Mouse (Mus musculus) MEL (cell line): ENCODE measurements around the gene AW822073. TPM values are rescaled to one million over a fixed set of nuclear protein-coding genes. Genes with fewer than 3 reads are reported as not detected.

Experiments used
- DNase-seq: peaks from one replicate; pipeline ENCODE4 v3.0.0; 2011; ENCODE audit warnings: low read depth, low spot score
- H3K27ac ChIP-seq: 2 replicates; pipeline ENCODE4 v1.5.1; 2012; ENCODE audit warnings: low read depth, mild to moderate bottlenecking, control low read depth, low read length, moderate library complexity; ENCODE audit not compliant: control insufficient read depth
- H3K27me3 ChIP-seq, 2 experiments: fragments of 150-350 bp in 1 of 2; sonication (generic) in 1 of 2; 2 replicates each; pipeline ENCODE4 v1.6.1; 2012; ENCODE audit warnings: low read length in 2 of 2, mild to moderate bottlenecking in 2 of 2, improper control_type of control experiment in 1 of 2, moderate library complexity in 1 of 2; ENCODE audit not compliant: insufficient read depth in 2 of 2, control insufficient read depth in 1 of 2
- H3K36me3 ChIP-seq, 2 experiments: 2 replicates each; pipeline ENCODE4 v1.6.1; 2012 to 2014; ENCODE audit warnings: low read length in 2 of 2, improper control_type of control experiment in 1 of 2, inconsistent platforms in 1 of 2, mild to moderate bottlenecking in 1 of 2; ENCODE audit not compliant: insufficient read depth in 2 of 2, control insufficient read depth in 1 of 2
- H3K4me1 ChIP-seq, 2 experiments: fragments of 150-350 bp in 1 of 2; sonication (generic) in 1 of 2; 2 replicates each; pipeline ENCODE4 v1.6.1; 2012; ENCODE audit warnings: low read length in 2 of 2, improper control_type of control experiment in 1 of 2, mild to moderate bottlenecking in 1 of 2; ENCODE audit not compliant: insufficient read depth in 2 of 2, control insufficient read depth in 1 of 2
- H3K4me3 ChIP-seq, 2 experiments: fragments of 150-350 bp in 1 of 2; sonication (generic) in 1 of 2; 2 replicates each; pipeline ENCODE4 v1.5.1; 2012; ENCODE audit warnings: low read depth in 2 of 2, low read length in 2 of 2, mild to moderate bottlenecking in 2 of 2, moderate library complexity in 2 of 2, control low read depth in 1 of 2, improper control_type of control experiment in 1 of 2; ENCODE audit not compliant: control insufficient read depth in 1 of 2, insufficient read depth in 1 of 2
- H3K79me2 ChIP-seq: 2 replicates; pipeline ENCODE4 v1.6.1; 2012; ENCODE audit warnings: mild to moderate bottlenecking, low read length, moderate library complexity; ENCODE audit not compliant: control insufficient read depth, poor library complexity, insufficient read depth
- H3K9ac ChIP-seq: 2 replicates; pipeline ENCODE4 v1.6.1; 2012; ENCODE audit warnings: low read depth, mild to moderate bottlenecking, control low read depth, low read length, moderate library complexity; ENCODE audit not compliant: control insufficient read depth, poor library complexity, severe bottlenecking
- H3K9me3 ChIP-seq: fragments of 150-350 bp; sonication (generic); replicated peaks from 2 replicates; pipeline ENCODE4 v1.6.1; 2012; ENCODE audit warnings: mild to moderate bottlenecking, low read length, improper control_type of control experiment, moderate library complexity; ENCODE audit not compliant: insufficient read depth
- BHLHE40 ChIP-seq: IDR thresholded peaks from 2 replicates; pipeline ENCODE4 v1.6.1; 2012; ENCODE audit warnings: low read depth, mild to moderate bottlenecking, inconsistent platforms, low read length, improper control_type of control experiment, borderline replicate concordance
- CHD1 ChIP-seq: IDR thresholded peaks from 2 replicates; pipeline ENCODE4 v1.6.1; 2012; ENCODE audit warnings: low read depth, mild to moderate bottlenecking, inconsistent platforms, low read length, improper control_type of control experiment
- CTCF ChIP-seq, 3 experiments: IDR thresholded peaks in 2 of 3; conservative IDR thresholded peaks in 1 of 3; 2 replicates each; pipeline ENCODE4 v1.5.1; 2011 to 2012; ENCODE audit warnings: low read length in 3 of 3, low read depth in 2 of 3, mild to moderate bottlenecking in 2 of 3, improper control_type of control experiment in 1 of 3, inconsistent platforms in 1 of 3, mixed read lengths in 1 of 3, moderate library complexity in 1 of 3; ENCODE audit not compliant: control insufficient read depth in 1 of 3, insufficient read depth in 1 of 3, poor library complexity in 1 of 3, severe bottlenecking in 1 of 3
- EP300 ChIP-seq, 2 experiments: IDR thresholded peaks; 2 replicates each; pipeline ENCODE4 v1.6.1; 2011; ENCODE audit warnings: improper control_type of control experiment in 2 of 2, low read length in 2 of 2, low read depth in 1 of 2, mild to moderate bottlenecking in 1 of 2
- GATA1 ChIP-seq: IDR thresholded peaks from 2 replicates; pipeline ENCODE4 v1.6.1; 2011; ENCODE audit warnings: low read depth, low read length, improper control_type of control experiment
- KAT2A ChIP-seq: conservative IDR thresholded peaks from 2 replicates; pipeline ENCODE4 v1.6.1; 2012; ENCODE audit warnings: low read depth, low read length, improper control_type of control experiment, inconsistent platforms
- MAZ ChIP-seq: IDR thresholded peaks from 2 replicates; pipeline ENCODE4 v1.6.1; 2012; ENCODE audit warnings: low read depth, mild to moderate bottlenecking, inconsistent platforms, low read length, improper control_type of control experiment
- MEF2A ChIP-seq: IDR thresholded peaks from 2 replicates; pipeline ENCODE4 v1.6.1; 2014; ENCODE audit warnings: low read depth, mild to moderate bottlenecking, inconsistent platforms, low read length, improper control_type of control experiment; ENCODE audit not compliant: poor library complexity, insufficient replicate concordance, severe bottlenecking; ENCODE audit errors: extremely low read depth
- MXI1 ChIP-seq: IDR thresholded peaks from 2 replicates; pipeline ENCODE4 v1.6.1; 2011; ENCODE audit warnings: mild to moderate bottlenecking, low read depth, low read length, improper control_type of control experiment
- MYB ChIP-seq: IDR thresholded peaks from 2 replicates; pipeline ENCODE4 v1.6.1; 2011; ENCODE audit warnings: mild to moderate bottlenecking, low read depth, low read length, improper control_type of control experiment
- MYC ChIP-seq: IDR thresholded peaks from 2 replicates; pipeline ENCODE4 v1.6.1; 2011; ENCODE audit warnings: low read depth, mild to moderate bottlenecking, low read length, improper control_type of control experiment, moderate library complexity
- NRF1 ChIP-seq: IDR thresholded peaks from 2 replicates; pipeline ENCODE4 v1.6.1; 2014; ENCODE audit warnings: low read depth, mild to moderate bottlenecking, inconsistent platforms, low read length, improper control_type of control experiment, moderate library complexity; ENCODE audit not compliant: poor library complexity, insufficient read depth, severe bottlenecking
- RAD21 ChIP-seq: IDR thresholded peaks from 2 replicates; pipeline ENCODE4 v1.6.1; 2011; ENCODE audit warnings: mild to moderate bottlenecking, low read depth, low read length, improper control_type of control experiment
- RCOR1 ChIP-seq: IDR thresholded peaks from 2 replicates; pipeline ENCODE4 v1.6.1; 2012; ENCODE audit warnings: low read depth, mild to moderate bottlenecking, inconsistent platforms, low read length, improper control_type of control experiment
- SIN3A ChIP-seq: IDR thresholded peaks from 2 replicates; pipeline ENCODE4 v1.6.1; 2012; ENCODE audit warnings: low read length, improper control_type of control experiment, inconsistent platforms
- SMC3 ChIP-seq: IDR thresholded peaks from 2 replicates; pipeline ENCODE4 v1.6.1; 2011; ENCODE audit warnings: low read depth, low read length, improper control_type of control experiment
- TAL1 ChIP-seq: IDR thresholded peaks from 2 replicates; pipeline ENCODE4 v1.6.1; 2012; ENCODE audit warnings: mild to moderate bottlenecking, inconsistent platforms, low read length, moderate library complexity, mixed read lengths
- TBP ChIP-seq: IDR thresholded peaks from 2 replicates; pipeline ENCODE4 v1.8.0; 2011; ENCODE audit warnings: low read depth, low read length, improper control_type of control experiment
- UBTF ChIP-seq: IDR thresholded peaks from 2 replicates; pipeline ENCODE4 v1.6.1; 2012; ENCODE audit warnings: low read depth, mild to moderate bottlenecking, inconsistent platforms, low read length, improper control_type of control experiment, moderate library complexity, borderline replicate concordance; ENCODE audit not compliant: insufficient read depth
- USF1 ChIP-seq: IDR thresholded peaks from 2 replicates; pipeline ENCODE4 v1.6.1; 2014; ENCODE audit warnings: low read depth, mild to moderate bottlenecking, inconsistent platforms, low read length, improper control_type of control experiment, moderate library complexity
- USF2 ChIP-seq, 2 experiments: IDR thresholded peaks; 2 replicates each; pipeline ENCODE4 v1.6.1; 2011 to 2012; ENCODE audit warnings: improper control_type of control experiment in 2 of 2, low read length in 2 of 2, borderline replicate concordance in 1 of 2, inconsistent platforms in 1 of 2, low read depth in 1 of 2, mild to moderate bottlenecking in 1 of 2; ENCODE audit not compliant: insufficient read depth in 1 of 2
- ZC3H11A ChIP-seq: IDR thresholded peaks from 2 replicates; pipeline ENCODE4 v1.6.1; 2012; ENCODE audit warnings: low read depth, mild to moderate bottlenecking, inconsistent platforms, low read length, improper control_type of control experiment
- polyA plus RNA-seq, 2 experiments: library from polyadenylated mRNA; stranded (reverse) in 1 of 2; unstranded in 1 of 2; fragments of >175 nt in 1 of 2; fragments of >200 nt in 1 of 2; gene quantifications; 2 replicates each; pipeline versions ENCODE4 v1.2.1 to v1.2.4; 2012; ENCODE audit warnings: low replicate concordance in 2 of 2, low read depth in 1 of 2; ENCODE audit not compliant: insufficient read length in 2 of 2, insufficient read depth in 1 of 2, missing spikeins in 1 of 2
- total RNA-seq: library from RNA; depleted of rRNA; stranded (reverse); fragments of 300-350 nt; gene quantifications from 2 replicates; pipeline ENCODE4 v1.2.3, GENCODE M21; 2012

AW822073 gene
- total and polyA plus RNA-seq, 3 experiments = not detected

DNA sequence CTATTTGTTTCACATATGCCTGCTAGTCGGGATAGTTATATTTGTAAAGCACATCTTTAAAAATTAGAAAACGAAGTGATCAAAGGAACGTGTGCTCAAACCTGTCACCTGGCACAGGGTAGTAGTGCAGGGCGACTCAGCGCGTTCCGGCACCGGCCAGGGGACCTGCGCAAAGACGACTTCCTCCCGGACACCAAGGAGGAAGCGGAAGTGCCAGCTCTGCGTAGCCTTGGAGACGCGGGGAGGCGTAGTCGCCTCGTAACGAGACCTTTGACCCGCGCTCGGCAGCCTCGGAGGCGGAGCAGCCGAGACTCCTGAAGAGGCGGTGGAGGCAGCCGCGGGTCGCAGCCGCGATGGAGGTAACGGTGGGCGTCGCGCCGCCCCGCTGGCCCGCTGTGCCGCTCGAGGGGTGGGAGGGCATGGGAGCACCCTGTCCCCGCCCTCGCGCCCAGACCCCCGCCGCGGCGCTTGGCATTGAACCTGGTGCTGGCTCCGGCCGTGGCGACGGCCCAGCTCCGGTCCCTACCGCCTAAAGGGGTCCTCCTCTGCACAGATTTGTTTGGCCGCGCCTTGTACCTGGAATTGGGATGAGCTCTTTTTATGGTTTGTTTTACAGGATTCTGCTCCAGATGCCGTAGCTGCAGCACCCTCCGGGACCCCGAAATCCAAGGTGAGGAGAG is 30.6 kb upstream of the AW822073 start, which contains the start of gene Gcc2 (continued):
- TF ChIP-seq MYC (peak; percentile 68), UBTF (no peak), MYB (no peak), USF2 (IDR thresholded peaks at IDR 0.05; ENCODE audit: borderline replicate concordance in 1 of 2, insufficient read depth in 1 of 2, low read depth in 1 of 2, low read length in 2 of 2) (no peak), RAD21 (no peak), SIN3A (peak; percentile 98), BHLHE40 (no peak), SMC3 (no peak), TAL1 (no peak), CHD1 (no peak; the same call in 1 of the 2 replicates), RCOR1 (no peak)
- TF ChIP-seq, all 39 proteins: peak for 17

DNA sequence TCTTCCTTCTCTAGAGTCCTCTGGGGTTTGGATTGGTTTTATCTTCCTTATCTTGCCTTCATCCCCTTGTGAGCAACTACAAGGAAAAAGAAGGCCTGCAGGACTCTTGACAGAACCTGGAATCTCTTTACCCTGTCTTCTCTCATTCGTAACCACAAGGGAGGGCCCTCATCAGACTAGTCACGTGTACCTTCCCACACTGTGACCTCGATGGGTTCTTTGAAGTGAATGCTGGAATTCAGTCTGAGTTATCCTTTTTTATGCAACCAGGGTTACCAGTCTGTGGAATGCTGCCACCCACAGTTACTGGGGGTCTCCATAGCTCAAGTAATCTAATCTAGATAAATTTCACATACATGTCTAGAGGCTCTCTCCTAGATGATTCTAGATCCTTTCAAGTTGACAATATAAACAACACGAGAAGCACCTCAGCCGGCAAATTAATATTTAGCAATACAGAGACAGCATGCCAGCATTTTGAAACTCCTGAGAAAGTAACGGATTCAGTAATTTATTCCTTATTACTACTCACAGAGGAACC is 30.0 kb upstream of the AW822073 start:
- Histone ChIP-seq H3K9me3 (no peaks in the 10 kb centered on the region), H3K36me3 (peaks cover 0 to 13% of the 10 kb centered on the region in 2 experiments; a peak in 2 of 4 replicates), H3K4me3 (peak overlapping the region; percentile 59 to 93), H3K27me3 (0 out of 4 replicates have a peak, but pooled peaks cover 0 to 1% of the 10 kb centered on the region in 2 experiments), H3K4me1 (peaks cover 0 to 4% of the 10 kb centered on the region in 2 experiments; a peak in 2 of 4 replicates), H3K27ac (no peak overlapping the region), H3K79me2 (peaks cover 2% of the 10 kb centered on the region), H3K9ac (peak overlapping the region; percentile 66)
- peak; percentile 48 for DNase-seq
- no peak for TF ChIP-seq EP300 (IDR thresholded peaks at IDR 0.05; ENCODE audit: low read depth in 1 of 2, low read length in 2 of 2)
- no peak for TF ChIP-seq TAL1
- no peak for TF ChIP-seq CTCF (IDR thresholded peaks at IDR 0.05 in 2 of 3, conservative IDR thresholded peaks at IDR 0.05 in 1 of 3; ENCODE audit: control insufficient read depth in 1 of 3, insufficient read depth in 1 of 3, low read depth in 2 of 3, low read length in 3 of 3, poor library complexity in 1 of 3, severe bottlenecking in 1 of 3)
- TF ChIP-seq GATA1 = 0 out of 2 replicates have a peak, but pooled peaks have one; percentile 11
- peak; percentile 85 for TF ChIP-seq USF1
- TF ChIP-seq TBP = no peak
- TF ChIP-seq MXI1 = no peak
- no peak for TF ChIP-seq MEF2A
- TF ChIP-seq NRF1 = no peak
- TF ChIP-seq MAZ = no peak
- peak; percentile 51; the same call in 1 of the 2 replicates for TF ChIP-seq BHLHE40
- no peak for TF ChIP-seq ZC3H11A
- no peak for TF ChIP-seq KAT2A
